Mouse (Mus musculus) olfactory bulb, adult 2 months (tissue): ENCODE data around the gene Dhrs7c. TPM values are rescaled to one million over a fixed set of nuclear protein-coding genes. Genes with fewer than 3 reads are reported as not detected.

ENCODE experiments used
- H3K27ac ChIP-seq: fragments of 200-500 bp; 2 replicates; pipeline ENCODE4 v1.5.1; 2012; ENCODE audit warnings: low read depth, low read length; ENCODE audit not compliant: insufficient read depth
- H3K4me1 ChIP-seq: fragments of 200-500 bp; 2 replicates; pipeline ENCODE4 v1.6.1; 2012; ENCODE audit warnings: low read length; ENCODE audit not compliant: control insufficient read depth, insufficient read depth
- H3K4me3 ChIP-seq: fragments of 200-500 bp; 2 replicates; pipeline ENCODE4 v1.5.1; 2012; ENCODE audit warnings: mild to moderate bottlenecking, low read depth, low read length, moderate library complexity; ENCODE audit not compliant: insufficient read depth
- CTCF ChIP-seq: fragments of 200-500 bp; IDR thresholded peaks from 2 replicates; pipeline ENCODE4 v1.5.1; 2012; ENCODE audit warnings: low read depth, mild to moderate bottlenecking, low read length, moderate library complexity; ENCODE audit not compliant: insufficient read depth
- POLR2A ChIP-seq: fragments of 200-500 bp; IDR thresholded peaks from 2 replicates; pipeline ENCODE4 v1.6.1; 2012; ENCODE audit warnings: mild to moderate bottlenecking, low read depth, low read length, moderate library complexity; ENCODE audit not compliant: insufficient read depth
- WGBS: fragments of 180-500 bp; shearing (Covaris S2); methylation state at CpG from one replicate; pipeline ENCODE4 v1.1.7; 2018; 5-methylcytosine and 5-hydroxymethylcytosine counted together
- polyA plus RNA-seq: library from polyadenylated mRNA; stranded (reverse); fragments of >200 nt; gene quantifications from 2 replicates; pipeline ENCODE4 v1.2.4, GENCODE M21; 2012; ENCODE audit warnings: low replicate concordance; ENCODE audit not compliant: missing spikeins, insufficient read depth, insufficient read length

Gene Dhrs7c
- not detected in 2 replicates for polyA plus RNA-seq

DNA sequence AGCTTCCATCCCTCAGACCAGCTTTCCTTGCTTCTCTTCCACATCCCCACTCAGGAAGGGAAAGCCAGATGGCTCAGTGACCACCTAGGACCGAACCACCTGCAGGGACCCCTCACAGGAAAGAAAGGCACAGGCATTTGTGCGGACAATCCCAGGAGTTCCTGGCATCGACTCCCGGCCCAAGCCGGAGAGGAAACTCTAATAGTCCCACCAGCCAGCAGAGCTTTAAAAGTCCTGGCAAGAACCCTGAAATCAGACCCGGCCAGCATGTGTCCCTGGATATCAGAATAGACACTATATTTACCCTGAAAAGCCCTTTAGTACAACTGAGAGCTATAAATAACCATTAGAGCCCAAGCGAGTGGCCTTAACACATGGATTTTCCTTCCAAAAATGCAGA lies at the start of gene Dhrs7c:
TSS of gene Dhrs7c (plus strand) at position 257 of the 400 bp plus-strand sequence.
- Histone ChIP-seq H3K4me3 (no peak within 1 kb of the TSS), H3K27ac (no peak within 1 kb of the TSS), H3K4me1 (no peaks in the 10 kb centered on the region)
- TF ChIP-seq CTCF = no peak
- no peak for TF ChIP-seq POLR2A
- WGBS = 53% methylated on average over 7 of the region's 7 CpGs

DNA sequence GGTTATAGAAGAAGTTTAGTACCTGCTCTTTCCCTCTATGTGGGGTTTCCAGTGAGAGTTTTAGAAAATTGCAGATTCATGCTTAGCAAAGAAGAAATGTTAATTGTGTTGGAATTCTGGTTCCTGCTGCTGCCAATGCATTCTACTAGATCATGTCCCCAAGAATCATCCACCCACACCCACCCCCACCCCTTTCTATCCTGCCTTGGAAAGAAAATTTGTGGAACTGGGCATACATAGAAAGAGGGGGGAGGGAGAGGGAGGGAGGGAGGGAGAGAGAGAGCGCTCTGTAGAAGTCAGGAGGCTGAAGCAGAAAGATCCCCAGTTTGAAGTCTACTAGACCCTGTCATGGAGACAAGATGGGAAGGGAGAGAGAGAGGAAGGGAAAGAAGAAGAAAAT lies 41.7 kb upstream of the Dhrs7c start:
- H3K27ac ChIP-seq = no peak overlapping the region
- TF ChIP-seq CTCF (no peak), POLR2A (no peak)
- WGBS = 94% methylated on average over 1 of the region's 1 CpGs

DNA sequence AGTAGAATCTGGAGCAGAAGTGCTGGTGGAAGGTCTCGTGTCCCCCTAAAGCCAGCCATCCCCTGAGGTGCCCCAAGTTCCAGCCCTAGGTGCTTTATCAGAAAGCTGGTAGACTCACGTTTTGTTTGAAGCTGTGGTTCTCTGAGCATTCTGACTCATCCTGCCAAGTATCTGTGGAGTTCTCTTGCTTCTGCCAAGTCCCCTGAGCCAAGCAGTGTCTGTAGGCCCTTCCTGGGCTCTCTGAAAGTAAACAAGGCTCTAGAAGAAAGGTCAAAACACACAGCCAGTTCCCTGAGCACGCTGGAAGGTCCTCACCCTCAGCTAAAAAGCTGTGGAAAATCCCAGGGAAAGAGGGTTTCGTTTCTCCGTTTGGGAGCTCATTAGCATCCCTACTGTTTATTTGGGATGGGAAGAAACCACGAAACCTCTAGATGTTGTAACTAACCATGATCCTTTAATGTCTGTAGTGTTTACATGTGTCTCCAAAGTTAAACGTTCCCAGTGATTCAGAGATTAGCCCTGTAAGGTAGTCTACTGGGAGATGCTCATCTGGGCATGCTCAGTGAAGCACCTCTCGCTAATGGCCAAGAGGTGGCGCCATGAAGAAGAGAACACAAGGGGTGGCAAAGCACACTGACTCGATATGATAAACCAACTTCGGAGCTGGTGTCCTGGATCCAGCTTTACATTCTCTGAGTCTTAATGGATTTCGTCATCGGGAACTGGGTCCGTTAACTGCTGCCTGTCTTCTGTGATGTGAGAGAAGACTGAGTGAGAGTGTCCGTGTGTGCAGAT lies 40.4 kb upstream of the Dhrs7c start:
- Histone ChIP-seq H3K4me1 (no peaks in the 10 kb centered on the region), H3K27ac (no peak overlapping the region), H3K4me3 (no peak overlapping the region)
- WGBS = 68% methylated on average over 15 of the region's 15 CpGs
- TF ChIP-seq POLR2A (no peak), CTCF (no peak)

More for the DNA sequence above, 41.7 kb upstream of the Dhrs7c start:
- Histone ChIP-seq H3K4me3 (no peak overlapping the region), H3K4me1 (no peaks in the 10 kb centered on the region)

DNA sequence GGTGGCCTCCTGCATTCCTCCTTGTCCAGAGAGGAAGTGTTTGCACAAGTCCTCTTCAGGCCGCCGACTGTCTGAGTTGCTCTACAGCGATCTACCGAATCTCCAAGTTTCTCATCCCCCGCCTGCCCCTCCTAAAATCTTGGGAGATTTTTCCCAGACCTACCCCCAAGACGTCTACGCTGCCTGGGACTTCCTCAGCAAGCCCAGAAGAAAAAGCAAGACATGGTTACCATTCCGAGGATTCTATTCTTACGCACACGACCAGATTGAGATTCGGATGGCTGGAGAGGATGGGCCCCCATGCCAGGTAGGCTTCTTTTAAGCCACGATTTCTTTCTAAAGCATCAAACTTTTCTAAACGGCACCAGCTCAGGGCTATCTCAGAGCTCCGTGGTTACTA lies 26.9 kb upstream of the Dhrs7c start, which contains the start of gene Glp2r:
TSS of gene Glp2r (minus strand) at position 101 of the 400 bp plus-strand sequence.
- Histone ChIP-seq H3K27ac (no peak within 1 kb of the TSS), H3K4me1 (no peaks in the 10 kb centered on the region), H3K4me3 (no peak within 1 kb of the TSS)
- WGBS = 90% methylated on average over 14 of the region's 14 CpGs
- TF ChIP-seq POLR2A (no peak), CTCF (no peak)

DNA sequence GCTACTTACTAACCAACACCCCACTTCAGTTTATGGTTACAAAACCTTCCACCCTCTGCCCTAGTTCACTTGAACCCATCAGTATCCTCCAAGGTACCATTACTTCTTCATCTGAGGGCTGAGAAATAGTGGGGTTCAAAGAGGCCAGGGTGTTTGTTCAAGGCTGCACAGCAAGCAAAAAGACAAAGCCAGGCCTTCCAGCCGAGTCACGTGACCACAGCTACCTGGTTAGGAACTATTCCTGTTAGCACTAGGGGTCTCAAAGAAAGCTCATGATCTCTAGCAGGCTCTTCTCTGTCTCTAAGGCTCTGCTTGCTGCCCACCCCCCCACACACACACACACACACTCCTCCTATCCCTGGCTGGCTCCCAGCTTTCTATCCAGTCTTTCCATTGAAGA lies 26.3 kb upstream of the Dhrs7c start:
- H3K4me1 ChIP-seq = no peaks in the 10 kb centered on the region
- 89% methylated on average over 2 of the region's 2 CpGs for WGBS
- no peak overlapping the region for H3K4me3 ChIP-seq
- H3K27ac ChIP-seq = no peak overlapping the region
- TF ChIP-seq POLR2A = no peak
- no peak for TF ChIP-seq CTCF

DNA sequence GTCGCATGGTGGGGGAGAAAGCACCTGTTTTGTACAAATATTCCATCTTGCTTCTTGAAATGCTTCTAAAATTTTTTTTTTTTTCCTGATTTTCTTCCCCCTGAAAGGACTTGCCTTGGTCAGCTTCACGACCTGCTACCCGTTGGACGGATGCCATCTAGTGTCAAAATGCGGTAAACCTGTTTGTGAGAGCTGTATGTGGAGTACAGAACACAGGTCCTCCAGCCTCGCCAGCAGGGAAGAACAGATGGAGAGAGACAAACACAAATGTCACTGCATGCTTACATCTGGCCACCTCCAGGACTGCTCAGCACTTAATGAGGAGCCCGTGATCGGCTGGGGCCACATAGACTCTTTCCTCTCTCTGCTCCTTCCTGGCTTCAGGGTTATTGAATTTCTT lies 25.4 kb upstream of the Dhrs7c start:
- Histone ChIP-seq H3K4me3 (no peak overlapping the region), H3K27ac (no peak overlapping the region), H3K4me1 (no peaks in the 10 kb centered on the region)
- no peak for TF ChIP-seq CTCF
- TF ChIP-seq POLR2A = no peak
- 28% methylated on average over 8 of the region's 8 CpGs for WGBS

DNA sequence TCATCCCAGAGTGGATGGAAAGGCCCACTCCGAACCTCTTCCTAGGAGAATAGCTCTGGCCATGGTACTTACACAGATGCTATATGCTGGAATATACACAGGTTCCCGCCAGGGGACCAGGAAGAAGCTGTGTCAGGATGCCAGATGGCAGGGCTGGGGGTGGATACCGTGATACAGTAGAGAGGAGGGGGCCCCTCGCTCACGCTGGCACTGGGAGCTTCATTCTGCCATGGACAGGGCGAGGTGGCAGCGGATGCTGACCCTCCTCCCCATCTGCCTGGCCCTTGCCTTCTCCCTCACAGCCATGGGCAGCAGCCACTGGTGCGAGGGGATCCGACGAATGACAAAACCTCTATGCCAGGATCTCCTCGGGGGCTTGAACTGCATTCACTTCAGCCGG lies 23.6 kb upstream of the Dhrs7c start, which contains the start of gene Gsg1l2:
TSS of gene Gsg1l2 (plus strand) at position 230 of the 400 bp plus-strand sequence.
- Histone ChIP-seq H3K27ac (no peak within 1 kb of the TSS), H3K4me3 (no peak within 1 kb of the TSS), H3K4me1 (no peaks in the 10 kb centered on the region)
- no peak for TF ChIP-seq POLR2A
- no peak for TF ChIP-seq CTCF
- WGBS = 85% methylated on average over 12 of the region's 12 CpGs

DNA sequence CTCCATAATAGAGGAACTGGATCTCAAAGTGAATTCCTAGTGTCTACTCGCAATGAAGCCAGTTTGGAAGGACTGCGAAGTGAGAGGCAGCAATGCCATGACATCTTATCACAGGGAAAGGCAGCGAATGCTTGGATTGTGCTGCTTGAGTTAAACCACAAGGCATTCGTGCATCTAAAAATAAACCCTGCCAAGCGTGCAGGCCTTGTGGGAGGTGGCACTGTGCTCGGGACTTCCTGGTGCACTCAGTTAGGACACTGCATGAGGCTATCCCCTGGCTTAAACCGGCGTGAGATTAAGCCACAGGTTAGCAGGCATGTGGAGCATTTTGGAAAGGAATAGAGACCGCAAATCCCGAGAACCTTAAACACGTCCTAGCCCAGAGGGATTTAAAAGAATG lies 7.8 kb upstream of the Dhrs7c start:
- Histone ChIP-seq H3K4me1 (no peaks in the 10 kb centered on the region), H3K27ac (no peak overlapping the region), H3K4me3 (no peak overlapping the region)
- 75% methylated on average over 11 of the region's 11 CpGs for WGBS
- TF ChIP-seq CTCF (no peak), POLR2A (no peak)

DNA sequence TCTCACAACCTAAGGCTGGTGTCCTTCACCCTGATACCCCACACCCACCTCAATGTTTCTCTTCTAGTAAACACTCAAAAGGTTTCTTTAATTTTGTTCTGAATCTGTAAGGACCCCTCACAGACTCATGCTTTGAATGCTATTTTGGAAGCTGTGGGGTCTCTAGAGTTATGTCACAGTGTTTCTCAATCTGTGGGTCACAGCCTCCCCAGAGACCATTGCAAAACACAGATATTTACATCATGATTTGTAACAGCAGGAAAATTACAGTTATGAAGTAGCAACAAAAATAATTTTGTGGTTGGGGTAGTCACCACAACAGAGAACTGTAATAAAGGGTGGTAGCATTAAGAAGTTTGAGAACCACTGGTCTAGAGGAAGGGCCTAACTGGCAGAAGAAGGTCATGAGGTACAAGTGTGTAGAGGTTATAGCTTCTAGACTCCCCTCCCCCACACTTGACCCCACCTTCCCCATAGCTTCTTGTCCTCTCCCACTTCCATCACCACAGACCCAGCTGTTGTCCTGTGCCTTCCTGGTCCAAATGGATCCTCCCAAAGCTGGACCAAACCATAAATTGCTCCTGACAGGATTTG lies 2.2 kb downstream of the Dhrs7c start:
- H3K27ac ChIP-seq = no peak overlapping the region
- TF ChIP-seq POLR2A = no peak
- TF ChIP-seq CTCF = no peak
- no peak overlapping the region for H3K4me3 ChIP-seq
- H3K4me1 ChIP-seq = no peaks in the 10 kb centered on the region

DNA sequence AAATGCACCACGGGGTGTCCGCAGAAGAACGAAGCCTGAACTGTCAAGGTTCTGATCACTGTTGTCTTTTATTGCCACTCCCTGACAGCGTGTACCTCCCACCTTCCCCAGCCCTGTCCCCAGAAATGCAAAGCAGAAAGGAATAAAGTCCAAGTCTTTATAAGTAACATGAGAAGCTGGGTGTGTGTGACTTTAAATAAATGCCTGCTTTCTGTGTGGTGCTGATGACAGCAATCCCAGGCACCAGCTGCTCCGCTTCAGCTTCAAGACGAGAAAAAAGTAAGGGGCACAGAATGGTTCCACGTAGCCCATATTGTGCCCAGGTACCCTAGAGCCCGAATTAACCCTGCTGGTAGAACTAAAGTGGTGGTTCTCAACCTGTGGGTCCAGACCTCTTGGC lies 3.2 kb downstream of the Dhrs7c start:
- H3K4me3 ChIP-seq = no peak overlapping the region
- H3K27ac ChIP-seq = no peak overlapping the region
- no peaks in the 10 kb centered on the region for H3K4me1 ChIP-seq
- TF ChIP-seq POLR2A (no peak), CTCF (no peak)
- 68% methylated on average over 8 of the region's 8 CpGs for WGBS
